Mouse (Mus musculus): ENCODE measurements at regions not wholly inside any gene's neighbourhood (a gene's known extent, or its start where the extent isn't known, plus 50 kb on each side); places are given as distances from the start of the nearest gene placed in this dataset.

GRCm38 (mm10) chr10:106113083-106113482, 271.9 kb upstream of the Mettl25 start:
- no peak for DNase-seq (ENCODE audit: low spot score in 2 of 2)

GRCm38 (mm10) chr10:106114743-106115486, 273.7 kb upstream of the Mettl25 start:
- DNase-seq (ENCODE audit: low spot score in 2 of 2): no peak

- DNase-seq (ENCODE audit: low spot score in 2 of 2): no peak
These were observed 280.6 kb upstream of the Mettl25 start for GRCm38 (mm10) chr10:106121826-106122225.

- peak; percentile 10 to 40 for DNase-seq (ENCODE audit: low spot score in 2 of 2)
These were observed 281.8 kb upstream of the Mettl25 start for GRCm38 (mm10) chr10:106122952-106123351.

- no peak for DNase-seq (ENCODE audit: low spot score in 2 of 2)
These were observed 298.0 kb upstream of the Ppfia2 start for GRCm38 (mm10) chr10:106172131-106172530.

- DNase-seq (ENCODE audit: low spot score in 2 of 2): no peak
These were observed 295.7 kb upstream of the Ppfia2 start for GRCm38 (mm10) chr10:106174433-106174832.

GRCm38 (mm10) chr10:106179651-106180050, 290.5 kb upstream of the Ppfia2 start:
- DNase-seq (ENCODE audit: low spot score in 2 of 2): peak in 1 of 2 experiments; percentile 10

GRCm38 (mm10) chr10:106202566-106202965, 267.6 kb upstream of the Ppfia2 start:
- no peak for DNase-seq (ENCODE audit: low spot score in 2 of 2)

GRCm38 (mm10) chr10:106224251-106224650, 245.9 kb upstream of the Ppfia2 start:
- no peak for DNase-seq (ENCODE audit: low spot score in 2 of 2)

GRCm38 (mm10) chr10:106242180-106242579, 228.0 kb upstream of the Ppfia2 start:
- no peak for DNase-seq (ENCODE audit: low spot score in 2 of 2)

GRCm38 (mm10) chr10:106254106-106254505, 216.0 kb upstream of the Ppfia2 start:
- no peak for DNase-seq (ENCODE audit: low spot score in 2 of 2)

GRCm38 (mm10) chr10:106259811-106260210, 210.3 kb upstream of the Ppfia2 start:
- peak in 1 of 2 experiments; percentile 10 for DNase-seq (ENCODE audit: low spot score in 2 of 2)

- DNase-seq (ENCODE audit: low spot score in 2 of 2): no peak
These were observed 196.8 kb upstream of the Ppfia2 start for GRCm38 (mm10) chr10:106273335-106273734.

- no peak for DNase-seq (ENCODE audit: low spot score in 2 of 2)
These were observed 180.2 kb upstream of the Ppfia2 start for GRCm38 (mm10) chr10:106289951-106290350.

- no peak for DNase-seq (ENCODE audit: low spot score in 2 of 2)
These were observed 179.4 kb upstream of the Ppfia2 start for GRCm38 (mm10) chr10:106290736-106291135.

- no peak for DNase-seq (ENCODE audit: low spot score in 2 of 2)
These were observed 174.6 kb upstream of the Ppfia2 start for GRCm38 (mm10) chr10:106295501-106295900.

GRCm38 (mm10) chr10:106335166-106335565, 135.0 kb upstream of the Ppfia2 start:
- no peak for DNase-seq (ENCODE audit: low spot score in 2 of 2)

GRCm38 (mm10) chr10:106351663-106352062, 118.5 kb upstream of the Ppfia2 start:
- DNase-seq (ENCODE audit: low spot score in 2 of 2): no peak

GRCm38 (mm10) chr10:106375653-106376052, 94.5 kb upstream of the Ppfia2 start:
- no peak for DNase-seq (ENCODE audit: low spot score in 2 of 2)

- DNase-seq (ENCODE audit: low spot score in 2 of 2): no peak
These were observed 94.0 kb upstream of the Ppfia2 start for GRCm38 (mm10) chr10:106376161-106376560.

- peak; percentile 4 to 11 for DNase-seq (ENCODE audit: low spot score in 2 of 2)
These were observed 89.5 kb upstream of the Ppfia2 start for GRCm38 (mm10) chr10:106380628-106381027.

- peak; percentile 8 to 10 for DNase-seq (ENCODE audit: low spot score in 2 of 2)
These were observed 61.4 kb upstream of the Ppfia2 start for GRCm38 (mm10) chr10:106408705-106409104.

- DNase-seq (ENCODE audit: low spot score in 2 of 2): no peak
These were observed 57.0 kb upstream of the Ppfia2 start for GRCm38 (mm10) chr10:106413181-106413580.

- DNase-seq (ENCODE audit: low spot score in 2 of 2): peak; percentile 24 to 28
These were observed 55.1 kb upstream of the Ppfia2 start for GRCm38 (mm10) chr10:106414990-106415389.

Measured in right cerebral cortex, adult 2 months (tissue).